Mouse (Mus musculus) heart, adult 2 months (tissue): ENCODE results near the gene Nrarp. TPM values are rescaled to one million over a fixed set of nuclear protein-coding genes. Genes with fewer than 3 reads are reported as not detected.

ENCODE experiments used
- DNase-seq, 2 experiments: peaks; one replicate each; pipeline ENCODE4 v3.0.0; 2021
- H3K27ac ChIP-seq: fragments of 200-600 bp; 2 replicates; pipeline ENCODE4 v1.8.1; 2022
- H3K27me3 ChIP-seq: fragments of 200-500 bp; 2 replicates; pipeline ENCODE4 v1.6.1; 2012; ENCODE audit warnings: mild to moderate bottlenecking, low read length, inconsistent platforms, mixed read lengths; ENCODE audit not compliant: control insufficient read depth, insufficient read depth
- H3K36me3 ChIP-seq: fragments of 200-500 bp; 2 replicates; pipeline ENCODE4 v1.6.1; 2012; ENCODE audit warnings: low read length, inconsistent platforms; ENCODE audit not compliant: control insufficient read depth, insufficient read depth
- H3K4me1 ChIP-seq: fragments of 200-500 bp; 2 replicates; pipeline ENCODE4 v1.6.1; 2011; ENCODE audit warnings: low read length; ENCODE audit not compliant: control insufficient read depth, insufficient read depth
- H3K4me3 ChIP-seq: fragments of 200-600 bp; 2 replicates; pipeline ENCODE4 v1.8.1; 2022
- H3K79me2 ChIP-seq: fragments of 200-500 bp; replicated peaks from 2 replicates; pipeline ENCODE4 v1.6.1; 2012; ENCODE audit warnings: mild to moderate bottlenecking, inconsistent platforms, low read length, moderate library complexity, mixed read lengths; ENCODE audit not compliant: control insufficient read depth, insufficient read depth
- H3K9ac ChIP-seq: fragments of 200-500 bp; 2 replicates; pipeline ENCODE4 v1.6.1; 2012; ENCODE audit warnings: low read depth, mild to moderate bottlenecking, control low read depth, inconsistent platforms, low read length, mixed read lengths
- CTCF ChIP-seq: fragments of 200-600 bp; IDR thresholded peaks from 2 replicates; pipeline ENCODE4 v1.8.1; 2022; ENCODE audit warnings: antibody characterized with exemption, mild to moderate bottlenecking, moderate library complexity
- EP300 ChIP-seq: fragments of 200-500 bp; IDR thresholded peaks from 2 replicates; pipeline ENCODE4 v1.6.1; 2011; ENCODE audit warnings: low read depth, low read length, control low read depth; ENCODE audit not compliant: insufficient read depth
- POLR2A ChIP-seq: fragments of 200-500 bp; IDR thresholded peaks from 2 replicates; pipeline ENCODE4 v1.6.1; 2011; ENCODE audit warnings: mild to moderate bottlenecking, low read depth, low read length, control low read depth; ENCODE audit not compliant: insufficient read depth
- WGBS: fragments of 180-500 bp; shearing (Covaris S2); methylation state at CpG from one replicate; pipeline ENCODE4 v1.1.7; 2018; 5-methylcytosine and 5-hydroxymethylcytosine counted together
- intact Hi-C: fragments of 180-260 bp; cut with DNase I; formaldehyde crosslinking; loops from one replicate; pipeline ENCODE4 v1.15.1; 2025
- polyA plus RNA-seq: library from polyadenylated mRNA; depleted of rRNA; stranded (reverse); fragments of >200 nt; gene quantifications from 2 replicates; pipeline ENCODE4 v1.2.3, GENCODE M21; 2012
- total RNA-seq, 2 experiments: library from RNA; stranded (reverse); gene quantifications; 2 replicates each; pipeline ENCODE4 v1.2.3; 2021

The Nrarp gene
- total and polyA plus RNA-seq, 3 experiments, result 6.2 to 11.2 (median 7.4) TPM

DNA sequence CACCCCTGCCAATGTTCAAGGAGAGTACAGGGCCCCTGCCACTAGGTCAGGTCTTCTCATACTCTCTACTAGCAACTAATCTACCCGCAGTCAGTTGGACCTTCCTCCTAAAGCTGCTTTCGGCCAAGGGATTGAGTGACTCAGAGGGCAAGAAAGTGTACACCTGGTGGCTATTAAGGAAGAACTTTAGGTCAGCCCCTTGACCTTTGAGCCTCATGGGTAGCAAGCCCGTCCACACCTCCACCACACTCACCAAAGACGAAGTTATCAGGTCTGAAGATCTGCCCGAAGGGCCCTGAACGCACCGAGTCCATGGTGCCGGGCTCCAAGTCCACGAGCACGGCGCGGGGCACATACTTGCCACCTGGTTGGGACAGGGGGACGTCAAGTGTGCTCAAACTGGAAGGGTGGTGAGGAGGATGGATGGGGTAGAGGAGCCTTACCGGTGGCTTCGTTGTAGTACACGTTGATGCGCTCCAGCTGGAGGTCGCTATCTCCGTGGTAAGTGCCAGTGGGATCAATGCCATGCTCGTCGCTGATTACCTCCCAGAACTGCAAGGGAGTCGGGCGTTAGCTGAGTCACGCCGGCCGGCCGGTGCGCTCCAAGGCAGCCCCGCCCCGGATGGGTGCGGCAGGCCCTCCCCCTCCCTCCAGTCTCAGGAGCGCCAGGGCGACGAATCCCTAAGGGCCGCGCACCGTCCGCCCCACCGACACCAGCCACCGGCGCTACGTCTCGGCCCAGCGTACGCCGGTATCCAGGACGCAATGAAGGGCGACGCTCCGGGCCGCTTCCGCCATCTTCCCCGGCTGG lies 43.3 kb downstream of the Nrarp start:
- Histone ChIP-seq H3K9ac (peak overlapping the region; percentile 90), H3K27ac (peak overlapping the region; percentile 98), H3K79me2 (no peaks in the 10 kb centered on the region), H3K27me3 (no peaks in the 10 kb centered on the region), H3K4me3 (peak overlapping the region; percentile 85), H3K36me3 (peaks cover 3% of the 10 kb centered on the region; the same call in 1 of the 2 replicates), H3K4me1 (peaks cover 4% of the 10 kb centered on the region)
- WGBS, result under 1% methylated on average over 53 of the region's 53 CpGs
- DNase-seq, result peak; percentile 85 to 91
- no peak for TF ChIP-seq CTCF
- TF ChIP-seq EP300, result no peak
- TF ChIP-seq POLR2A, result no peak
- intact Hi-C loops, result loop anchor here (1.0 kb wide), 1 partner anchor 13 kb away; the partner anchor contains the start of gene Nelfb

DNA sequence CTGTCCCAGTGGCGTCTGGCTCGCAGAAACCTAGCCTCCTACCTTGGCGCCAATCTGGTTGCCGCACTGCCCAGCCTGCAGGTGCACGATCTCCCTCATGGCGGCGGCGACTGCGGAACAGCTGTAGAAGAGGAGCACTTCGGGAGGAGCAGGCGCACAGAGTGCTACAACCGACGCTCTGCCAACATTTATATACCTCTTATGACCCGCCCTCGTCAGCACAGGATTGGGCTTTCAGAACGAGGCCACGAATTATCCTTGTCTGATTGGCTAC lies 43.9 kb downstream of the Nrarp start, which contains the start of gene Tubb4b:
Gene Tubb4b, minus strand, starts transcription at position 211 of the 274 bp plus-strand sequence.
- WGBS, result under 1% methylated on average over 17 of the region's 17 CpGs
- H3K79me2 ChIP-seq, result no peaks in the 10 kb centered on the region
- peak within 1 kb of the TSS; percentile 90 for H3K9ac ChIP-seq
- intact Hi-C loops, result loop anchor here (1.0 kb wide), 1 partner anchor 13 kb away; the partner anchor contains the start of gene Nelfb
- H3K27me3 ChIP-seq, result no peaks in the 10 kb centered on the region
- H3K4me1 ChIP-seq, result peaks cover 5% of the 10 kb centered on the region
- H3K27ac ChIP-seq, result peak within 1 kb of the TSS; percentile 98
- TF ChIP-seq POLR2A, result peak; percentile 100
- peak; percentile 37 for TF ChIP-seq CTCF
- TF ChIP-seq EP300, result peak; percentile 79; the same call in 1 of the 2 replicates
- no peak for DNase-seq
- H3K4me3 ChIP-seq, result peak within 1 kb of the TSS; percentile 85
- peaks cover 3% of the 10 kb centered on the region; the same call in 1 of the 2 replicates for H3K36me3 ChIP-seq

DNA sequence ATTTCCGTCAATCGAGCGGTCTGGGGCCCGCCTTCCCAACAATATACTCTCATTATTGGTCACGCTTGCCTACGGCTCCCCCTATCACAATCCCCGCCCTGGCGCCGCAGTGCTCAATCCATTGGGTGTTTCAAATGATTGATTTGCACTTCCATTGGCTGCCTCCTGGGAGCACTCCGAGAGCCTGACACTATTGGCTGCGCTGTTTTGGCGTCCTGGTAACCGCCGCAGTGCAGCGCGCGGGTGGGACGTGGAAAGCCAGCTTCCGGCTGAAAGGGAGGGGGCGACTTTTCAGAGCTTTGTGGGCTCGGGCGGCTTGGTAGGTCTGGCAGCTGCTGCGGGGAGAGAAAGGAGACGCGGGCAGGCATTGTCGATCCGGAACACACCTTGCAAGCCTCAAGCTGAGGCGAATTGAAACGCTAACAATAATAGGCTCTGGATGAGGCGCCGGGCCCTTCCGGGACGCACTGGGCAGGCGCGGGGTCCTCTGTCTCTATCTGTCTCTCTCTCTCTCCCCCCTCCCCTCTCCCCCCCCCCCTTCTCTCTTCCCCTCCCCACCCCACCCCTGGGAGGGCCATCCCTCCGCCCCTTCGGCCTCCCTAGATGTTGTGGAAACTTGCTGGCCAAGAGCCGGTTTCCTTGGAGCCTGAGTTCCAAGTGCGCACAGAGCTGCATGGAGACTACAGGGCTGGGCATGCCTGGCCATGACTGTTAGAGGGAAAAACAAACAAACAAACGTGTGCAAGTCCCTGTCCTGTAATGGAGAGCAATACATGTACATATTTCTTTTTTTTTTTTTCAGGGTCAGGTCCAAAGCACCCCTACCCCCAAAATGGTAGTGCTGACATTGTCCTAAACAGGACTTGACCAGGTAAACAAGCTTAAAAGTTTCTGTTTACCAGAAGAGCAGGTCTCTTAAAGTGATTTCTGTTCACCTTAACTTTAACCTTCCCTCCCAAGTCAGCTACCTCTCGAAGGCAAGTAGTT lies 44.5 kb downstream of the Nrarp start:
- Histone ChIP-seq H3K36me3 (peaks cover 3% of the 10 kb centered on the region; the same call in 1 of the 2 replicates), H3K4me3 (peak overlapping the region; percentile 58), H3K4me1 (peaks cover 5% of the 10 kb centered on the region), H3K79me2 (no peaks in the 10 kb centered on the region), H3K27me3 (no peaks in the 10 kb centered on the region), H3K9ac (peak overlapping the region; percentile 74), H3K27ac (peak overlapping the region; percentile 95)
- peak; percentile 93 to 99 for DNase-seq
- intact Hi-C loops, result loop anchor here (1.0 to 5.0 kb wide), 3 partner anchors 14 to 47 kb away; partner anchors contain the start of genes Anapc2, Nelfb, Ssna1 and Tor4a
- WGBS, result 2% methylated on average over 41 of the region's 41 CpGs
- TF ChIP-seq POLR2A (peak; percentile 60; the same call in 1 of the 2 replicates), EP300 (0 out of 2 replicates have a peak, but pooled peaks have one; percentile 33), CTCF (peak; percentile 6; the same call in 1 of the 2 replicates)

DNA sequence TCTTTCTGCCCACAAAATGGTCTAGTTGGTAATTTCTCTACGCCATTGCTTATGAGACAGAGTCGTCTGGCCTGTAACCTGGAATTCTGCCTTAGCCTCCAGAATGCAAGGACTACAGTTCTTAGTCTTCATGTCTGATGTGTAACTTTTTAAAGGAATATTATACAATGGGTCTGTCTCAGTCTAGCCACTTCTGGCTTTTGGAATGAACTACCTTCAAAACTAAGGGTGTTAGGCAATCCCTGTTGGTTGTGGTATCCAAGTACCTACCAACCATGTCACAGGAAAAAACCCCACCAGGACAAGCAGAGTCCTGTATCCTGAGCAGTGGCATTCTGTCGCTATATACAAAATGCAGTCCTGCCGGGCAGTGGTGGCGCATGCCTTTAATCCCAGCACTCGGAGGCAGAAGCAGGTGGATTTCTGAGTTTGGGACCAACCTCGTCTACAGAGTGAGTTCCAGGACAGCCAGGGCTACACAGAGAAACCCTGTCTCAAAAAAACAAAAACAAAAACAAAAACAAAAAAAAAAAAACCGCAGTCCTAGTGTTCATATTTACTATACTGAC lies 45.3 kb downstream of the Nrarp start:
- Histone ChIP-seq H3K79me2 (no peaks in the 10 kb centered on the region), H3K9ac (no peak overlapping the region)
- intact Hi-C loops, result loop anchor here (1.0 to 5.0 kb wide), 2 partner anchors 30 to 46 kb away; partner anchors contain the start of genes Anapc2, Ssna1 and Tor4a

DNA sequence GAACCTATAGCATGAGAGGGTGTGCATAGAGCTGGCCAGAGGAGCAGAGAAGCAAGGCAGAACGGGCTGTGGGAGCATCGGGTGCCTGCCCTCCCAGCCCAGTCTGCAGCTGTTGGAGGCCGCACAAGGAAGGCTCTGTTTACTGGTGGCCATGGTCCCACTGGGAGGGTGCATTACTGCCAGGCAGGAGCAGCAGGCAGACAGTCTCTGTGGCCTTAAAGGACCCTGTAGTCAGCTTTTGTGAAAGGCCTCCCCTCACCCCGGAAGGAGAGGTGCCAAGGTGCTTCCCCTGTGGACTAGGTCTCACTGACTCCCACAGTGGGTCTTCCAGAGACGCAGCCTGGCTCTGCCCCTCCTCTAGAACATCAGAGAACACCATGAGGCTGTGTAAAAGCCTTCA lies 46.3 kb downstream of the Nrarp start:
- no peaks in the 10 kb centered on the region for H3K27me3 ChIP-seq
- peaks cover 5% of the 10 kb centered on the region for H3K4me1 ChIP-seq
- H3K79me2 ChIP-seq, result no peaks in the 10 kb centered on the region
- intact Hi-C loops, result loop anchor here (5.0 kb wide), 1 partner anchor 45 kb away; the partner anchor contains the start of genes Anapc2 and Ssna1
- H3K9ac ChIP-seq, result no peak overlapping the region
- DNase-seq, result no peak
- 77% methylated on average over 5 of the region's 5 CpGs for WGBS
- no peak overlapping the region for H3K27ac ChIP-seq
- peaks cover 3% of the 10 kb centered on the region; the same call in 1 of the 2 replicates for H3K36me3 ChIP-seq
- TF ChIP-seq POLR2A (no peak), CTCF (no peak), EP300 (no peak)
- H3K4me3 ChIP-seq, result no peak overlapping the region

More for the DNA sequence above, 45.3 kb downstream of the Nrarp start:
- no peak for TF ChIP-seq CTCF
- no peak for TF ChIP-seq POLR2A
- no peak for TF ChIP-seq EP300
- H3K36me3 ChIP-seq, result peaks cover 3% of the 10 kb centered on the region; the same call in 1 of the 2 replicates
- no peak for DNase-seq
- H3K4me3 ChIP-seq, result peak overlapping the region; percentile 58; the same call in 1 of the 2 replicates
- WGBS, result 80% methylated on average over 8 of the region's 8 CpGs
- no peaks in the 10 kb centered on the region for H3K27me3 ChIP-seq
- H3K27ac ChIP-seq, result peak overlapping the region; percentile 95
- H3K4me1 ChIP-seq, result peaks cover 5% of the 10 kb centered on the region
